Mouse (Mus musculus): Measurements from ENCODE around the gene Csrp2. TPM values are rescaled to one million over a fixed set of nuclear protein-coding genes. Genes with fewer than 3 reads are reported as not detected.

The Csrp2 gene
- polyA plus RNA-seq, 1 experiment from 2014 or later, result 175 TPM

DNA sequence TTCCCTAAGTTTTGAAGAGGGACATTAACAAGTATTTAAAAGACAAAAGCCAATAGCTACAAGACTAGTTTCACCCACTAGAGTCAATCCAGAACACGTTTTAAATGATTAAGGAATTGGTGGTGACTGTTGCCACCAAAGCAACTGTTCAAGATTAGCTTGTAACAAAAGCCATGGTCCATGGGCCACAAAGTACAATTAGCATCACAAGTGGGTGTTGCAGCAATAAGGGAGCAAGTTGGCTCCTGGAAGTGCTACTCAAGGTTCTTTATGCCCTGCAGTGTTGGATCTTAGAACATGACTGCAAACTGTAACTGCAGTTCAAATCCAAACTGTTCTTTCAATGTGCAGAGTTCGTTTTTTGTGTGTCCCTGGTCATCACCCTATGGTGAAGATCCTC, 57.8 kb downstream of the Csrp2 start:
- WGBS, result 43% methylated on average over 2 of the region's 2 CpGs
- no peak for ATAC-seq (ENCODE audit: low read depth)
- Histone ChIP-seq H3K4me3 (no peak overlapping the region), H3K4me1 (replicated peaks) (no peaks in the 10 kb centered on the region), H3K27me3 (no peaks in the 10 kb centered on the region), H3K36me3 (peaks cover 39% of the 10 kb centered on the region), H3K9ac (no peak overlapping the region), H3K9me3 (no peaks in the 10 kb centered on the region), H3K4me2 (no peak overlapping the region), H3K27ac (replicated peaks) (no peak overlapping the region)

DNA sequence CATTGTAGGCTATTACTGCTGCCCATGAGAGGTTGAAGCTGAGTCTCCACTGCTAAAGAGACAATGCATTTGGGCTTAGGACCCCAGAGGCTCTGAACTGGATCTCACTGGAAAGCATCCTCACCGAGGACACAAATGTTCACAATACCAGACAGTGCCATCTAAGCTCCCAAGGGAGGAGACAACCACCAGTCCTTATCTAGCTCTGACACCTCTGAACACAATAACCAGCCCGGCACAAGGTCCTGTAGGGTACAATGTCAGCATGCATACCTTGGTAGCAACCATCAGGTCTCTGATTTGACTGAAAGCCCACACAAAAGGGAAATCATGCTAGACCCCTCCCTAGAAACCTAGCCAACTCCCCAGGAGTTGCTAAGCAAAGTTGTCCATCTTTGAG, 59.8 kb downstream of the Csrp2 start:
- no peaks in the 10 kb centered on the region for H3K4me1 ChIP-seq (replicated peaks)
- H3K27me3 ChIP-seq, result no peaks in the 10 kb centered on the region
- no peak overlapping the region for H3K9ac ChIP-seq
- no peak overlapping the region for H3K4me3 ChIP-seq
- H3K36me3 ChIP-seq, result peaks cover 28% of the 10 kb centered on the region
- no peak for ATAC-seq (ENCODE audit: low read depth)
- no peak overlapping the region for H3K4me2 ChIP-seq
- no peak overlapping the region for H3K27ac ChIP-seq (replicated peaks)
- WGBS, result 86% methylated on average over 2 of the region's 2 CpGs
- H3K9me3 ChIP-seq, result no peaks in the 10 kb centered on the region

DNA sequence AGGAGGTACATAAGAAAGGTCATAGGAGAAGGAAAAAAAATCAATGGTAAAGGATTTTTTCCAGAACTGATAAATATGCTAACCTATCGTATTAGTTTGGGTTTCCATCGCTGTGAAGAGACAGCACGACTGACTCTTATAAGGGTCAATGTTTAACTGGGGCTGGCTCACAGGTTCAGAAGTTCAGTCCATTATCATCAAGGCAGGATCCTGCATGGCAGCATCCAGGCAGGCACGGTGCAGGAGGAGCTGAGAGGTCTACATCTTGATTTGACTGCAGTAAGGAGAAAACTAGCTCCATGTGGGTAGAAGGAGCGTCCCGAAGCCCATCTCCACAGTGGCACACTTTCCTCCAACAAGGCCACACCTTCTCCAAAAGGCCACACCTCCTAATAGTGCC, 60.9 kb downstream of the Csrp2 start:
- Histone ChIP-seq H3K4me1 (replicated peaks) (no peaks in the 10 kb centered on the region), H3K9ac (no peak overlapping the region), H3K27me3 (no peaks in the 10 kb centered on the region), H3K4me2 (no peak overlapping the region), H3K36me3 (peaks cover 28% of the 10 kb centered on the region), H3K4me3 (no peak overlapping the region), H3K9me3 (no peaks in the 10 kb centered on the region), H3K27ac (replicated peaks) (no peak overlapping the region)
- WGBS, result 93% methylated on average over 6 of the region's 6 CpGs
- no peak for ATAC-seq (ENCODE audit: low read depth)

- 91% methylated on average over 4 of the region's 4 CpGs for WGBS
- no peak for ATAC-seq (ENCODE audit: low read depth)
- no peak overlapping the region for H3K27ac ChIP-seq (replicated peaks)
- H3K36me3 ChIP-seq, result peaks cover 21% of the 10 kb centered on the region
- H3K4me2 ChIP-seq, result no peak overlapping the region
- H3K27me3 ChIP-seq, result no peaks in the 10 kb centered on the region
- H3K4me1 ChIP-seq (replicated peaks), result no peaks in the 10 kb centered on the region
- H3K9ac ChIP-seq, result no peak overlapping the region
- no peaks in the 10 kb centered on the region for H3K9me3 ChIP-seq
- no peak overlapping the region for H3K4me3 ChIP-seq
Observed at GRCm38 (mm10) chr10:110982771-110983170, 63.2 kb downstream of the Csrp2 start.

GRCm38 (mm10) chr10:110986682-110987081, 67.1 kb downstream of the Csrp2 start:
- no peak overlapping the region for H3K9ac ChIP-seq
- 92% methylated on average over 17 of the region's 17 CpGs for WGBS
- no peaks in the 10 kb centered on the region for H3K36me3 ChIP-seq
- no peaks in the 10 kb centered on the region for H3K9me3 ChIP-seq
- no peak overlapping the region for H3K27ac ChIP-seq (replicated peaks)
- H3K4me2 ChIP-seq, result no peak overlapping the region
- peaks cover 7% of the 10 kb centered on the region for H3K4me1 ChIP-seq (replicated peaks)
- H3K4me3 ChIP-seq, result no peak overlapping the region
- H3K27me3 ChIP-seq, result no peaks in the 10 kb centered on the region
- ATAC-seq (ENCODE audit: low read depth), result no peak

Other genes starting within 250 kb of the Csrp2 start
- 6.9 and 9.3 TPM in 2 replicates for gene E2f7, start 174.3 kb upstream of the Csrp2 start, polyA plus RNA-seq (2015; fragmentation: Nextera tagmentation; extraction: Ambion mirVana)
- 47.2 and 54.5 TPM in 2 replicates for gene Zdhhc17, start 90.4 kb downstream of the Csrp2 start, polyA plus RNA-seq (2015; fragmentation: Nextera tagmentation; extraction: Ambion mirVana)
- gene Osbpl8, start 245.0 kb downstream of the Csrp2 start, polyA plus RNA-seq (2015; fragmentation: Nextera tagmentation; extraction: Ambion mirVana), result 17.8 and 20.1 TPM in 2 replicates

All from neural tube, embryonic 13.5 days (tissue).